Mouse (Mus musculus) liver, adult 10 weeks (tissue): Measurements from ENCODE around the gene Rtn4. TPM values are rescaled to one million over a fixed set of nuclear protein-coding genes. Genes with fewer than 3 reads are reported as not detected.

ENCODE experiments used
- polyA plus RNA-seq: library from polyadenylated mRNA; stranded (reverse); fragments of 350-450 nt; fragmentation: Illumina TruSeq; extraction: RNeasy Lipid Tissue Mini Kit (QIAGEN cat#74804); gene quantifications from one replicate; pipeline ENCODE4 v1.2.3, GENCODE M21; 2014; ENCODE audit warnings: low read depth, low replicate concordance

Rtn4 gene
- polyA plus RNA-seq = 411 TPM

GRCm38 (mm10) chr11:29692683-29693272 is at the start of gene Rtn4:
Gene Rtn4, plus strand, starts transcription at chr11:29692947.

Other genes starting within 250 kb of the Rtn4 start
- gene Prorsd1, start 177.9 kb upstream of the Rtn4 start, polyA plus RNA-seq = 43.5 TPM
- 52.5 TPM for gene Mtif2, start 166.5 kb upstream of the Rtn4 start, polyA plus RNA-seq
- 0.19 TPM for gene Clhc1, start 145.0 kb upstream of the Rtn4 start, polyA plus RNA-seq
- 630 TPM for gene Rps27a, start 144.8 kb upstream of the Rtn4 start, polyA plus RNA-seq
- gene 4931440F15Rik, start 132.7 kb downstream of the Rtn4 start, polyA plus RNA-seq = not detected